Mouse (Mus musculus) layer of hippocampus, adult 18-20 months (tissue): ENCODE data around the gene Ddx3x. TPM values are rescaled to one million over a fixed set of nuclear protein-coding genes. Genes with fewer than 3 reads are reported as not detected.
"Not testable (repeated sequence)": the region's sequence is repeated elsewhere in the genome, so short reads cannot be mapped to it uniquely, and the experiment has no call there.

Experiments
- DNase-seq, 2 experiments: peaks; one replicate each; pipeline ENCODE4 v3.0.0; 2022; ENCODE audit warnings: low spot score in 2 of 2
- long read RNA-seq: library from polyadenylated mRNA; stranded (forward); transcript quantifications from one replicate; pipeline ENCODE4 v2.0.0, GENCODE M21; 2021
- total RNA-seq, 2 experiments: library from RNA; stranded (reverse); gene quantifications; 2 replicates each; pipeline ENCODE4 v1.2.3; 2021

Ddx3x gene
- 100 to 1,000 TPM; 144 to 220 TPM for total RNA-seq
- long read RNA-seq, full-length matches to known transcripts, result 8 of 16 reads
- long read RNA-seq, partial matches to known transcripts, result 8 of 16 reads
- long read RNA-seq, other reads (novel, unspliced or antisense), result 0 of 16 reads

GRCm38 (mm10) chrX:13280409-13281328, at the start of gene Ddx3x:
Ddx3x (plus strand) TSS chrX:13280970.
- peak; percentile 90 to 92 for DNase-seq

GRCm38 (mm10) chrX:13231243-13231642, 49.5 kb upstream of the Ddx3x start:
- no peak for DNase-seq

GRCm38 (mm10) chrX:13232834-13233233, 47.9 kb upstream of the Ddx3x start:
- not testable (repeated sequence) for DNase-seq

GRCm38 (mm10) chrX:13233631-13234030, 47.1 kb upstream of the Ddx3x start:
- no peak for DNase-seq

- no peak for DNase-seq
Measured at GRCm38 (mm10) chrX:13234709-13235108, 46.1 kb upstream of the Ddx3x start.

- peak in 1 of 2 experiments; percentile 20 for DNase-seq
Measured at GRCm38 (mm10) chrX:13236100-13236568, 44.6 kb upstream of the Ddx3x start.

- DNase-seq, result no peak
Measured at GRCm38 (mm10) chrX:13239455-13239854, 41.3 kb upstream of the Ddx3x start.

GRCm38 (mm10) chrX:13240646-13241425, 39.9 kb upstream of the Ddx3x start:
- no peak for DNase-seq

- DNase-seq, result peak in 1 of 2 experiments; percentile 26
Measured at GRCm38 (mm10) chrX:13241426-13242319, 39.1 kb upstream of the Ddx3x start.

- peak; percentile 77 to 80 for DNase-seq
Measured at GRCm38 (mm10) chrX:13242320-13243096, 38.3 kb upstream of the Ddx3x start.

- DNase-seq, result peak in 1 of 2 experiments; percentile 8
Measured at GRCm38 (mm10) chrX:13243133-13244123, 37.3 kb upstream of the Ddx3x start.

- DNase-seq, result no peak
Measured at GRCm38 (mm10) chrX:13244588-13244987, 36.2 kb upstream of the Ddx3x start.

- DNase-seq, result no peak
Measured at GRCm38 (mm10) chrX:13245027-13245426, 35.7 kb upstream of the Ddx3x start.

GRCm38 (mm10) chrX:13251683-13252082, 29.1 kb upstream of the Ddx3x start:
- no peak for DNase-seq

GRCm38 (mm10) chrX:13254273-13254672, 26.5 kb upstream of the Ddx3x start:
- no peak for DNase-seq

GRCm38 (mm10) chrX:13263356-13263755, 17.4 kb upstream of the Ddx3x start:
- DNase-seq, result no peak

- DNase-seq, result no peak
Measured at GRCm38 (mm10) chrX:13275519-13276137, 5.1 kb upstream of the Ddx3x start.

GRCm38 (mm10) chrX:13278996-13279395, 1.8 kb upstream of the Ddx3x start:
- no peak for DNase-seq
